Mouse (Mus musculus) limb, embryonic 14.5 days (tissue): ENCODE measurements around the gene Trib2. TPM values are rescaled to one million over a fixed set of nuclear protein-coding genes. Genes with fewer than 3 reads are reported as not detected.

ENCODE experiments used
- ATAC-seq: fragments of 200-750 bp; cut with Nextera tagmentation; 2 replicates; pipeline ENCODE4 v1.8.0; 2017; ENCODE audit warnings: low read depth, moderate number of reproducible peaks, moderate TSS enrichment; ENCODE audit not compliant: low FRiP score
- DNase-seq: peaks from one replicate; pipeline ENCODE4 v3.0.0-alpha.2; 2015; ENCODE audit warnings: low spot score
- H3K27ac ChIP-seq: fragments of 300-500 bp; sonication (generic); replicated peaks from 2 replicates; pipeline ENCODE4 v1.5.1; 2014; ENCODE audit warnings: low read depth, mild to moderate bottlenecking, low read length, moderate library complexity, mixed read lengths
- H3K27me3 ChIP-seq: fragments of 300-500 bp; sonication (generic); 2 replicates; pipeline ENCODE4 v1.6.1; 2014; ENCODE audit warnings: low read length, mixed read lengths; ENCODE audit not compliant: control insufficient read depth, insufficient read depth
- H3K36me3 ChIP-seq: fragments of 300-500 bp; sonication (generic); 2 replicates; pipeline ENCODE4 v1.6.1; 2014; ENCODE audit warnings: mild to moderate bottlenecking, low read length, moderate library complexity, mixed read lengths; ENCODE audit not compliant: control insufficient read depth, insufficient read depth
- H3K4me1 ChIP-seq: fragments of 300-500 bp; sonication (generic); 2 replicates; pipeline ENCODE4 v1.6.1; 2014; ENCODE audit warnings: antibody characterized with exemption, low read length, mixed read lengths; ENCODE audit not compliant: control insufficient read depth, insufficient read depth
- H3K4me2 ChIP-seq: fragments of 300-500 bp; sonication (generic); replicated peaks from 2 replicates; pipeline ENCODE4 v1.6.1; 2014; ENCODE audit warnings: low read depth, mild to moderate bottlenecking, low read length, moderate library complexity; ENCODE audit not compliant: severe bottlenecking
- H3K4me3 ChIP-seq: fragments of 300-500 bp; sonication (generic); replicated peaks from 2 replicates; pipeline ENCODE4 v1.5.1; 2014; ENCODE audit warnings: low read length
- H3K9ac ChIP-seq: fragments of 300-500 bp; sonication (generic); 2 replicates; pipeline ENCODE4 v1.6.1; 2014; ENCODE audit warnings: mild to moderate bottlenecking, low read depth, low read length, moderate library complexity; ENCODE audit not compliant: severe bottlenecking
- H3K9me3 ChIP-seq: fragments of 300-500 bp; sonication (generic); 2 replicates; pipeline ENCODE4 v1.6.1; 2016; ENCODE audit warnings: low read length; ENCODE audit not compliant: control insufficient read depth
- POLR2A ChIP-seq: fragments of 200-500 bp; IDR thresholded peaks from 2 replicates; pipeline ENCODE4 v1.8.0; 2012; ENCODE audit warnings: inconsistent platforms, mild to moderate bottlenecking, moderate library complexity, borderline replicate concordance; ENCODE audit not compliant: insufficient read depth, insufficient read length; ENCODE audit errors: extremely low read depth
- WGBS: fragments of 180-500 bp; shearing (Covaris S2); extraction: QIAGEN DNeasy Blood & Tissue Kit; methylation state at CpG from one replicate; pipeline ENCODE4 v1.1.7; 2014; 5-methylcytosine and 5-hydroxymethylcytosine counted together
- polyA plus RNA-seq, 2 experiments: library from polyadenylated mRNA; depleted of rRNA in 1 of 2; stranded (reverse) in 1 of 2; unstranded in 1 of 2; fragments of >200 nt; fragmentation: Nextera tagmentation in 1 of 2; extraction: Ambion mirVana in 1 of 2; gene quantifications; 2 replicates each; pipeline versions ENCODE4 v1.2.1 to v1.2.3; 2012 to 2014

Trib2 gene
- polyA plus RNA-seq, 2 experiments = 44.7 to 64.2 TPM

DNA sequence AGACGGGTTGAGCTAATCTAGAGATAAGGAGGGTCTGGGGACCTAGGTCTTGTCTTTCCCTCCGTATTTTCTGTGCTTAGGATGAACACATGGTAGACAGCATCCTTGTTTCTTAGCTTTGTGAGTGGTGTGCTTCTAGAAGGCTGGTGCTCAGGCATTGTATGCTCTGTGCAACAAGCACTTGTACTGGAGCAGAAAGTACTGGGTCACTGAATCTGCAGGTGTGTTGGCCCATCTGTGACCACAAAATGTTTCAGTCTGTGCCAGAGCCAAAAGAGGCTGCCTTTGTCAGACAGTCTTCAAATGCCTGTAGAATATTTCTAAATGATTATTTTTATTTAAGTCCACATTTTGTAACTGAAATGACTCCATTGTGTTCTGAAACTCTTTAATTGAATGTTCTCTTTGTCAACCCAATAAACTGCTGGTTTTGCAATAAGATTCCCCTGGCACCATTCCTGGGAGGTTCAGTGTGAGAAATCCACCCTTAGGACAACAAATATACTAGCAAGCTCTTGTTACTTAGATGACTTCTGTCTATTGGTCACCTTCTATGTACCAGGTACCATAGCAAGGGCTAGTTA is 12.2 kb upstream of the Trib2 start:
- Histone ChIP-seq H3K36me3 (no peaks in the 10 kb centered on the region), H3K4me2 (no peak overlapping the region), H3K27me3 (no peaks in the 10 kb centered on the region), H3K9me3 (no peaks in the 10 kb centered on the region), H3K4me1 (no peaks in the 10 kb centered on the region), H3K4me3 (no peak overlapping the region), H3K27ac (no peak overlapping the region), H3K9ac (no peak overlapping the region)
- no peak for DNase-seq
- 72% methylated on average over 2 of the region's 2 CpGs for WGBS
- no peak for TF ChIP-seq POLR2A
- no peak for ATAC-seq

DNA sequence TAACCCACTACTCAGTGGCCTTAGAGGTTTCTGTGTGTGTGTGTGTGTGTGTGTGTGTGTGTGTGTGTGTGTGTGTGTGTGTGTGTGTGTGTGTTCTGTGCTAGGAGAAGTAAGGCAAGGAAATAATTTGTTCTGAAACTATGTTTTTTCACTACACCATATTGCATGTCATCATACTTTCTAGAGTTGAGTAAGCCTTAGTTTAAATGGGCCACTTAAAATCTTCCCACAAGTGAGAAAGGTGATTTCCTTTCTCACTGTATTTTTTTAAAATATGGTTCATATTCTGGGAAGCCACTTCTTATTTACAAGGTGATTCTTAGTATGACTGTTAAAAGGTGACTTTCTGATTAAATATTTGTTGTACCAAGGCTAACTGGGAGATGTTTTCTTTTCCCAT is 4.3 kb upstream of the Trib2 start:
- H3K27ac ChIP-seq = no peak overlapping the region
- no peak for ATAC-seq
- no peak for TF ChIP-seq POLR2A

DNA sequence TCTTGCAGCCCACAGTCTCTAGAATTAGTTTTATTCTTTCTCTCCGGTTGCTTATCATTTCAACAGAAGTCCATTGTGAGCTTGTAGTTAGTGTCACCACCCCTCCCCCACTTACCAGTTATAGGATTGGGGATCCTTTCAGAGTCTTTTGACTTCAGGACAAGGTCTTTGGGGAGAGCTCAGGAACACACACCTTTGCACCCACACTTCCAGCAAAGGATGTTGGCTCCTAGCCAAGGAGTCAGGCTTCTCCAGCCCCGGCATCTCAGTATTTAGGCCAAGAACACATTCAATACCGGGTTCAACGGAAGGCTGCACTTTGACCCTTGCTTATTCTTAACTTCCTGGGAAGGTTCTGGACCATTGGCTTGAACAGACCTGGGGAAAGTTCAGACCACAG is 643 bp upstream of the Trib2 start:
- peak overlapping the region; percentile 73 for H3K4me2 ChIP-seq
- H3K27ac ChIP-seq = peak overlapping the region; percentile 67
- H3K36me3 ChIP-seq = no peaks in the 10 kb centered on the region
- no peak for ATAC-seq
- 29% methylated on average over 4 of the region's 4 CpGs for WGBS
- no peaks in the 10 kb centered on the region for H3K27me3 ChIP-seq
- H3K4me3 ChIP-seq = peak overlapping the region; percentile 67
- H3K9me3 ChIP-seq = no peaks in the 10 kb centered on the region
- H3K9ac ChIP-seq = peak overlapping the region; percentile 84
- DNase-seq = peak; percentile 33
- no peak for TF ChIP-seq POLR2A
- H3K4me1 ChIP-seq = peaks cover 3% of the 10 kb centered on the region; the same call in 1 of the 2 replicates

More for the DNA sequence above, 4.3 kb upstream of the Trib2 start:
- Histone ChIP-seq H3K36me3 (no peaks in the 10 kb centered on the region), H3K27me3 (no peaks in the 10 kb centered on the region), H3K4me2 (no peak overlapping the region), H3K9me3 (no peaks in the 10 kb centered on the region), H3K9ac (no peak overlapping the region), H3K4me3 (no peak overlapping the region), H3K4me1 (0 out of 2 replicates have a peak, but pooled peaks cover 2% of the 10 kb centered on the region)
- no peak for DNase-seq

- Histone ChIP-seq H3K9me3 (no peaks in the 10 kb centered on the region), H3K27ac (peak overlapping the region; percentile 97), H3K36me3 (no peaks in the 10 kb centered on the region), H3K4me2 (peak overlapping the region; percentile 73), H3K27me3 (no peaks in the 10 kb centered on the region), H3K9ac (peak overlapping the region; percentile 84), H3K4me1 (peaks cover 14% of the 10 kb centered on the region), H3K4me3 (peak overlapping the region; percentile 67)
- ATAC-seq (peak; percentile 6; the same call in 1 of the 2 replicates), DNase-seq (no peak)
- WGBS = under 1% methylated on average over 23 of the region's 23 CpGs
- TF ChIP-seq POLR2A = 0 out of 2 replicates have a peak, but pooled peaks have one; percentile 28
These were observed 492 bp downstream of the Trib2 start for GRCm38 (mm10) chr12:15816254-15816605.

DNA sequence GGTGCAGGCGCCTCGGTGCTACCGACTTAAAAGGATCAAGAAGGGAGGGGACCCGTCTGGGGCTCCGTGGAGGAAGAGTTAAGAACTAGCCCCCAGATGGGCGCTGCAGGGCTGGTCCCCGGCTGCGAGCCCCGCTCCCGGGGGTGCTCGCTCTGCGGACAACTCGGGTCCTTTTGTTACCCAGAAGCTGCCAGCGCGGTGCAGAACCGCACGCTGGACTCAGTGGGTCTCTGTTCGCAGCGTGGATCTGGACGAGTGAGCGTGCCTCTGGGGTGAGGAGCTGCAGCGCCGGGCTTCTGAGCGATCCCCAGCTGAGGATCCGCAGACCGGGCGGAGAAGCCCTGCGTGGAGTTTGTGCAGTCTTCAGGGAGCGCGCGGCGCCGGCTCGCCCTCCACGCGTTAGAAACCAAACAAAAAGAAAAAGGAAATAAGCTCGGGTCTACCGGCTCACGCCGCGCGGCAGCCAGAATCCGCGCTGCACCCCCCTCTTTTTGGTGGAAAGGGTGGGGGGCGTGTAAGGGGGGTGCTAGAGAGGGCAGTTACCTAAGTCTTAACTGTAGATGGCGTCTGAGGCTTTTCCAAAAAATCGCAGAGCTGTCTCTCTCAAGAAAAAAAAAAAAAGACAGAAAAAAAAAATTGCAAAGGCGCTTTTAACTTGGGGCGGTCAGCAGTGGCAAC is 1.0 kb downstream of the Trib2 start:
- H3K4me2 ChIP-seq = peak overlapping the region; percentile 73
- 0 out of 2 replicates have a peak, but pooled peaks have one; percentile 21 for TF ChIP-seq POLR2A
- H3K4me1 ChIP-seq = peaks cover 19% of the 10 kb centered on the region
- H3K27ac ChIP-seq = peak overlapping the region; percentile 97
- H3K9ac ChIP-seq = peak overlapping the region; percentile 84
- no peaks in the 10 kb centered on the region for H3K27me3 ChIP-seq
- no peaks in the 10 kb centered on the region for H3K9me3 ChIP-seq
- peak; percentile 65 for ATAC-seq
- H3K4me3 ChIP-seq = peak overlapping the region; percentile 67
- under 1% methylated on average over 49 of the region's 49 CpGs for WGBS
- no peaks in the 10 kb centered on the region for H3K36me3 ChIP-seq
- DNase-seq = peak; percentile 92
